Mouse (Mus musculus) ovary, adult 18-20 months (tissue): ENCODE results near the gene Osbpl10.
A peak's percentile ranks its signal among the peaks of the same experiment; 100 is the strongest.

ENCODE experiments used
- DNase-seq: peaks from one replicate; pipeline ENCODE4 v3.0.0; 2022; ENCODE audit warnings: low spot score, mixed read lengths

Osbpl10 gene

DNA sequence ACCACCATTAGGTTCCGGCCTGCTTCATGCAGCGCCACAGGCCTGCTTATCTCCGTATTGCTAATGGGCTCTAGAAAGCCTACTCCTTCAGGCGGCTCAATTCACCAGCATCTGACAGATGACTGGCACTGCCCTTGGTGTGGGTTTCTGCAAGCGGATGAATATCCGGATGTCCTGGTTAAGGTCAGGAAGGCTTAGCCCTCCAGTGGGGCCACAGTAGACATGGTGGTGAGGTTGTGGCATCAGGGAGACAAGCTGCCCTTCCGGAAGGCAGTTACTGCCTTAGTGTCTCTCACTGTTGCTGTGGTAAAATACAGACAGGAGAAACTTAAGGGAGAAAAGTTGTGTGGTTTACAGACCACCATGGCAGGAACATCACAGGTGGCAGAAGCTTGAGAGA, 242.9 kb downstream of the Osbpl10 start:
- DNase-seq: no peak

DNA sequence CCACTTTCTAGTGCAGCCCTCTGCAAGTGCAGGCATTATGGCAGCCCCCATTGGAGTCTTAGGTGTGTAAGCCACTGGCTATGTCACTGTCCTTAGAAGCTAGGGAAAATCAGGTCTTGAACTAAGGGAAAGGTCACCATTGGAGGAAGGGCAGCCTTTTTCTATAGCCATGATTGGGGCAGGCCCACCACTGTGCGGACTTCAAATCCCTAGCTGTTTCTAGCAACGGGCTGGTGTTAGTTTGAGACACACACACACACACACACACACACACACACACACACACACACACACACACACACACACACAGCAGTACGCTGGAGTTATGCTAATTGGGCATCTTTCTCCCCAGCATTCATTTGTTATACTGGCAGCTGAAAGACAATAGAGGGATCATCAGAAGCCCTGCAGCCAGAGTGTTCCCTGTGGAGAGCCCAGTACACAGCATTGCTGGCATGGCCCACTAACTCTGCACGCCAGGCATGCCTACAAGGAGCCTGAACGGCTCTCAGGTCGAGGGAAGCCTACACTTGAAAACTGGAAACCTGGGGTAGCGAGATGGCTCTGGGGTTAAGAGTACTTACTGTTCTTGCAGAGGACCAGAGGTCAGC, 246.5 kb downstream of the Osbpl10 start:
- no peak for DNase-seq

- no peak for DNase-seq
Observed at GRCm38 (mm10) chr9:115229145-115229544, 250.8 kb downstream of the Osbpl10 start.

GRCm38 (mm10) chr9:115229676-115230075, 251.3 kb downstream of the Osbpl10 start:
- no peak for DNase-seq

DNA sequence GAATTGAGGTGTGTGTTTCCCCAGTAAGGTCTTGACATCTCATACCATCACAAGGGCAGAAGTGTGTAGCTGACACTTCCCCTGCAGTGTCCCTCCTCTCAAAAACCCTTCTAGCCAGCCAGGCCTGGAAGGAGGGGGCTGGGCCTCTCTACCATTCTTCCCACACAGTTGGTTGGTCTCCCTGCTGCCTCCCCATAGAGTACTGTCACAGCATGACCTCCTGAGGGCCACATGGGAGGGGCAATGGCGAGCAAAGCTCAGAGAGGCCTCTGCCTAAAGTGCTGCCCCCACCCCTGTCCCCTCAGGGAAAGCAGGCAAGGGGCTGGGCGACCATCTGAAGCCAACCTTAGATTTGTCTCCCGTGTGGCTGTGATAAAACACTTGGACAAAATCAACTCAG, 251.8 kb downstream of the Osbpl10 start:
- DNase-seq: no peak

DNA sequence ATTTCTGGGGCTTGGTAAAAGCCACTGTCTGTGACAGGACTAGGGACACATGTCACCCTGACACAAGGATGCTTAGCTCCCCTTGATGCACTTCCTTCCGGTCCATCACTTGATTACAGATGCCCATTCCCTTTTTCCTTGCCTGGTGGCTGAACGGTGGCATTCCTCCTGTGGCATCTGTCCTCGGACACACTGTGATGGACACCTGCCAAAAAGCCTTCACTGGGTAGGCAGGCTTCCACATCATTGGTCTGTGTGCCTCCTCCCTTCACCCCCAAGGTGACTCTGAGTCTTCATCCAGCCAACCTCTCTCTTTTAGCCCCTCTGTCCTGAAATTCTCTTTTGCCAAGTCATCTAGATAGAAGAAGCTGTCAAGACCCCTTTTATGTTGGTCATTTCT, 253.1 kb downstream of the Osbpl10 start:
- no peak for DNase-seq

- DNase-seq: no peak
Observed at GRCm38 (mm10) chr9:115233721-115234120, 255.4 kb downstream of the Osbpl10 start.

- no peak for DNase-seq
Observed at GRCm38 (mm10) chr9:115234561-115234960, 256.2 kb downstream of the Osbpl10 start.

- DNase-seq: no peak
Observed at GRCm38 (mm10) chr9:115236352-115236841, 258.0 kb downstream of the Osbpl10 start.

GRCm38 (mm10) chr9:115237943-115238342, 259.6 kb downstream of the Osbpl10 start:
- DNase-seq: no peak

GRCm38 (mm10) chr9:115239861-115240260, 261.5 kb downstream of the Osbpl10 start:
- no peak for DNase-seq

- DNase-seq: no peak
Observed at GRCm38 (mm10) chr9:115243630-115244029, 265.3 kb downstream of the Osbpl10 start.

DNA sequence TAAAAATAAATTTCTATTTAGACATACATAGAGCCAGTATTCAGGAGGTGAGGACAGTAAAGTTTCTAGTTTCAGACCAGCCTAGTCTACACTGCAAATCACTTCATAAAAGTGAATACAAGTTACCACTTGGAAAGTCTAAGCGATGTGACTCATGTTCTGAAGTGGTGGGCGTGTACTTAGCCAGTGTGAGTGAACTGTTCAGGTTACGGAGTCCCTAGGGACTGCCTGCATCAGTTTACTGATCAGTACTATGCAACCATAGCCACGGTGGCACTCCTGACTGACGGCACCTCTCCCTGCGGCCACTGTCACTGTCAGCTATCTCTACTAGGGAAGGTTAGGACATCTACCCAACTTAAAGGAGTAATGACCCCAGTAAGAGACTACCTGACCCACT, 266.7 kb downstream of the Osbpl10 start:
- DNase-seq: no peak

DNA sequence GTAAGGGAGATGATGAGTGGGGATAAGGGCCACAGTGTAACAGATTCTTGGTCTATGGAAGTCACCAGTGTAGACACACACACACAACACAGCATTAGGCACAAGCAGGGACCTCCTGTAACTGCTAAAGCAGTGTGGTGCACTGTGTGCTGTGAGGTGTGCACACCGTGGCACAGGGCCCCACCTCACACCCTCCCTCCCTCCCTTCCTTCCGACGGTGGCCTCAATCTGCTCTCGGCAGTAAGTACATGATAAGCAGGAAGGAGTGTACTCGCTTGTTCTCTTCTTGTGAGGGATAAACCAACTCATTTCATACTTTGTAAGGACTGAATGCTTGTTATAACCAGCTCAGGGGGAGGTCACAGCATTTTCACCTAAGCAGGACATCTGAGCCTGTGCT, 270.8 kb downstream of the Osbpl10 start:
- DNase-seq: no peak

- no peak for DNase-seq
Observed at GRCm38 (mm10) chr9:115257733-115258286, 279.4 kb downstream of the Osbpl10 start.

GRCm38 (mm10) chr9:115259866-115260265, 281.5 kb downstream of the Osbpl10 start:
- no peak for DNase-seq

DNA sequence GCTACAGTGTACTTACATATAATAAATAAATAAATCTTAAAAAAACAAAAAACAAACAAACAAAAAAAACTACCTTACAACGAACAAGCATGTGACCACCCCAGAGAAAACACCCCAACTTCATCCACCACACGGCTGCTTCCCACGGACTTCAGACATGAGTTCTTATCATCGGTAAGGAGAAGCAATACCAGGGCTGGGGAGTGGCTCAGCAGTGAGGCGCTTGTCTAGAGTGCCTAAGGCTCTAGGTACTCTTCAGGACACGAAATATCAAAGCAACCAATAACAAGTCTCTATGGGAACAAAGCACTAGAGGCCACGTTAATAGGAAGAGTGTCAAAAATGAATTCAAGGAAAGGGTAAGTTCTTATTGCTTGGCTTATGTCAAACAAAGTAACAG, 282.1 kb downstream of the Osbpl10 start:
- DNase-seq: no peak

DNA sequence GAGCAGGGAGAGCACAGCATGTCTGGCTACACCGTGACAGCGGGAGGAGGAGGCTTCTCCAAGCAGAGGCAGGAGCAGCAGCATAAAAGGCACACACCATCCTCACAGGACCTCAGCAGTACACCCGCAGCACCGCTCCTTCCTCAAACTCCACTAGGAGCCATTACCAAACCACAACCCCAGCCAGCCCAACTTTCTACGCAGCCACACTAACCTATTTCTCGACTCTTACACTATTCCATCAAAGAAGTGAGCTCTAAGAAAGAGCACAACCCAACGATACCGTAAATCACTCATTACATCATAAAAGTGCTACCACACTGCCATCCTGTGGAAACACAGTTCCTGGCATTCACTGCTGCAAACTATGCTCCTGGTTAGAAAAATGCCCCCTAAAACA, 283.1 kb downstream of the Osbpl10 start:
- DNase-seq: no peak

DNA sequence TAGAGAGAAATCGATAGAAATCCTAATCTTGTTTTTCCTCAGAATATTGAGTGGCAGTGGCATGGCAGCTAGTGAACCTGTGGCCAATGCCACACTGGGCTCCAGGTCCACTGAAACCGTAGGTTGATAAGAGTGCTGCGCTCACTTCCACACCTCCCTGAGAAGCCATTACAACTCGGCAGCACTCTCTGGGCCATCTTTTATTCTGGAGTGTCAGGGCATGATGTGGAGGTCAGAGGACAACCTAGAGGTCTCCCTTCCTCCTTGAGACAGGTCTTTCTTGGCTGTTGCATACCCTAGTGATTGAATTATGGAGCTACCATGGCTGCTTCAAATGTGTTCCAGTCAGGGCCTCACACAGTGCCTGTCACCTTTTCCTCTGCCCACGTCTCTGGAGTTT, 283.5 kb downstream of the Osbpl10 start:
- DNase-seq: no peak

- no peak for DNase-seq
Observed at GRCm38 (mm10) chr9:115271556-115271955, 293.2 kb downstream of the Osbpl10 start.

DNA sequence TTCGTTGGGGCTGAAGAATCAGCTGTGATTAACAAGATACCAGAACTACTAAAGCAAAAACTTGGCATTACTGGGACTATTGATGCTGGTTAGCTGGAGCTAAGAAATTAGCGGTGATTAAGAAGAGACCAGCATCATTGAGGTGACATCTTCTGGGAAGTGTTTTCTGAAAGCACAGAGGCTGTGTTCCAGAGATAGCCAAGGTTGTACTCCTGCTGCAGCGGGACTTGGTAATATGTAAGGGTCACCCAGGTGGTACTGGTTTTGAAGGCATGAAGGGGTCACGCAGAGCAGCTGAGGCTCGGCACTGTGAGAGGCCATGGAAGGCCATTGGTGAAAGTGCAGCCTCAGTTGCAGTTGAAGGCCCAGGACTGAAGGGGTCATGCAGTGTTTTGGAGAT, 294.1 kb downstream of the Osbpl10 start:
- DNase-seq: peak; percentile 31

- no peak for DNase-seq
Observed at GRCm38 (mm10) chr9:115273095-115273649, 294.8 kb downstream of the Osbpl10 start.

DNA sequence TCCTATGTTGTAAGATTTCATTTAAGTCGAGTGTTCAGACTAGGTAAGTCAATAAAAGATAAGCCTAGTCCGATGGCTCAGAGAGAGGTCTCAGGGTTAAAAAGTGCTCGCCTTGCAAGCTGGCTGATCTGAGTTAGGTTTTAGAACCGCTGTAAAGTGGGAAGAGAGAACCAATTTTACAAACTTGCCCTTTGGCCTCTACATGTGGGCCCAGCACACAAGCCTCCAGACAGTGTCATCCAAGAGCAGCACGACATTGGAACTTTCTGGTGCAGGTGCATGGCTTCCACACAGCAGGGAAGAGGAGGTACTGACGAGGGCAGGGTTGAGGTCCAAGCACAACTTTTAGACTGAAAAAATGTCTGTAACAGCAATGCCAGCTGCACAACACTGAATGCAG, 296.4 kb downstream of the Osbpl10 start:
- no peak for DNase-seq

GRCm38 (mm10) chr9:115278641-115279040, 300.3 kb downstream of the Osbpl10 start:
- no peak for DNase-seq
